Mouse (Mus musculus) G1E (cell line): Measurements from ENCODE around the gene Plxnc1.

Experiments used
- CTCF ChIP-seq: IDR thresholded peaks from 2 replicates; pipeline ENCODE4 v1.5.1; 2012; ENCODE audit warnings: low read depth, low read length, inconsistent platforms, mixed read lengths
- TAL1 ChIP-seq: conservative IDR thresholded peaks from 2 replicates; pipeline ENCODE4 v1.6.1; 2012; ENCODE audit warnings: low read depth, low read length, inconsistent platforms, mixed read lengths

GRCm38 (mm10) chr10:94865206-94865605, 79.4 kb downstream of the Plxnc1 start:
- TF ChIP-seq CTCF: no peak
- no peak for TF ChIP-seq TAL1
